Mouse (Mus musculus) liver, embryonic 14.5 days (tissue): ENCODE data around the gene Spem1.

Source experiments
- CTCF ChIP-seq: IDR thresholded peaks from 2 replicates; pipeline ENCODE4 v1.5.1; 2016; ENCODE audit warnings: antibody characterized with exemption, low read depth, control low read depth
- EP300 ChIP-seq: IDR thresholded peaks from 2 replicates; pipeline ENCODE4 v1.6.1; 2016; ENCODE audit warnings: antibody characterized with exemption, low read depth

DNA sequence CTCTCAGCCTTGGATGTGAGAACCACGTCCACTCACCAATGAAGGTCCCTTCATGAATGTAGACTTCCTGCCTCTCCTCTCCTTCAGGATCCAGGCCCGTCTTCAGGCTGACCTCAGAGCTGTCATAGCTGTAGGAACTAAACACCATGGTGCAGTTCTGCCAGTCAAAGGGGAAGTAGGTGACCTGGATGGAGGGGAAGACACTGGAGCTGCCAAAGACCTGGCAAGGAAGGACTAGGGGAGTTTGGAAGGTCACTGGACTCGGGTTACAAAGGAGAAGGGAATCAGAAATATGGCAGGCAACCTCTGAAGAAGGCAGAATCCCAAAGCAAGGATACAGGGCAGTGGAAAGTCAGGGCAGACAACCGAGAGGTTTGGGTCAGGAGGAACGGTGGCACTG is 28.6 kb downstream of the Spem1 start:
- TF ChIP-seq CTCF = no peak
- TF ChIP-seq EP300 = no peak
